Mouse (Mus musculus): ENCODE measurements around the gene Pik3c2g.

Gene Pik3c2g

GRCm38 (mm10) chr6:139586892-139587291 is at the start of gene Pik3c2g:
Gene Pik3c2g, plus strand, starts transcription at chr6:139587221.
- DNase-seq (ENCODE audit: low read depth), result no peak

- DNase-seq (ENCODE audit: low read depth), result no peak
Observed at GRCm38 (mm10) chr6:139538469-139538868, 48.6 kb upstream of the Pik3c2g start.

- DNase-seq (ENCODE audit: low read depth), result no peak
Observed at GRCm38 (mm10) chr6:139555537-139556179, 31.4 kb upstream of the Pik3c2g start.

- no peak for DNase-seq (ENCODE audit: low read depth)
Observed at GRCm38 (mm10) chr6:139569211-139569610, 17.8 kb upstream of the Pik3c2g start.

GRCm38 (mm10) chr6:139575854-139576253 is 11.2 kb upstream of the Pik3c2g start:
- DNase-seq (ENCODE audit: low read depth), result no peak

- no peak for DNase-seq (ENCODE audit: low read depth)
Observed at GRCm38 (mm10) chr6:139576261-139577014, 10.6 kb upstream of the Pik3c2g start.

- no peak for DNase-seq (ENCODE audit: low read depth)
Observed at GRCm38 (mm10) chr6:139577026-139577861, 9.8 kb upstream of the Pik3c2g start.

GRCm38 (mm10) chr6:139587478-139587877 is 457 bp downstream of the Pik3c2g start:
- DNase-seq (ENCODE audit: low read depth), result no peak

GRCm38 (mm10) chr6:139588409-139588808 is 1.4 kb downstream of the Pik3c2g start:
- DNase-seq (ENCODE audit: low read depth), result no peak

- DNase-seq (ENCODE audit: low read depth), result no peak
Observed at GRCm38 (mm10) chr6:139589291-139589690, 2.3 kb downstream of the Pik3c2g start.

GRCm38 (mm10) chr6:139589854-139590253 is 2.8 kb downstream of the Pik3c2g start:
- no peak for DNase-seq (ENCODE audit: low read depth)

- DNase-seq (ENCODE audit: low read depth), result no peak
Observed at GRCm38 (mm10) chr6:139592081-139592480, 5.1 kb downstream of the Pik3c2g start.

- DNase-seq (ENCODE audit: low read depth), result no peak
Observed at GRCm38 (mm10) chr6:139596433-139596832, 9.4 kb downstream of the Pik3c2g start.

- DNase-seq (ENCODE audit: low read depth), result no peak
Observed at GRCm38 (mm10) chr6:139599216-139599615, 12.2 kb downstream of the Pik3c2g start.

GRCm38 (mm10) chr6:139618774-139619173 is 31.8 kb downstream of the Pik3c2g start:
- no peak for DNase-seq (ENCODE audit: low read depth)

GRCm38 (mm10) chr6:139624756-139625155 is 37.7 kb downstream of the Pik3c2g start:
- no peak for DNase-seq (ENCODE audit: low read depth)

- DNase-seq (ENCODE audit: low read depth), result no peak
Observed at GRCm38 (mm10) chr6:139634561-139634960, 47.5 kb downstream of the Pik3c2g start.

- DNase-seq (ENCODE audit: low read depth), result no peak
Observed at GRCm38 (mm10) chr6:139655399-139655798, 68.4 kb downstream of the Pik3c2g start.

GRCm38 (mm10) chr6:139662462-139662861 is 75.4 kb downstream of the Pik3c2g start:
- no peak for DNase-seq (ENCODE audit: low read depth)

GRCm38 (mm10) chr6:139718416-139718984 is 131.5 kb downstream of the Pik3c2g start:
- DNase-seq (ENCODE audit: low read depth), result no peak

GRCm38 (mm10) chr6:139719639-139720221 is 132.7 kb downstream of the Pik3c2g start:
- DNase-seq (ENCODE audit: low read depth), result no peak
